Mouse (Mus musculus): ENCODE results near the gene Commd2.

DNA sequence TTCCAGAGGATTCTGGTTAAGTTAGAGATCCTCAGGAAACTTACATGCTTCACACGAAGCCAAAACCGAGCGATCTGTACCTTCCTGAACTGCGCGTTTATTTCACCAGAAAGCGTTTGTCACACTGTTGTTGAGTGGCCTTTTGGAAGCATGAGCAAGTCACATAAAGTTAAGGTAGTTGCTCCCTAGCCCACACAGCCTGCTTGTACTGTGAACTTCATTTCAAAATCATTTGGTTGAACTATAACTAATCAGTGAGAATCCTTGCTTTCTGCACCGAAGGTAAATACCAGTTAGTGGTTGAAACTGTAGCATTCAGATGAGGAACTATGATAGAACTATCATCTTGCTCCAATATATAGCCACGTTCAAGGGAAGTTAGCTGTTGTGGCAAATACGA is 45.3 kb upstream of the Commd2 start:
- no peak for TF ChIP-seq POLR2A (IDR thresholded peaks at IDR 0.05; ENCODE audit: insufficient read depth, low read length)
- no peak for TF ChIP-seq EP300 (IDR thresholded peaks at IDR 0.05; ENCODE audit: insufficient read depth, low read depth, low read length)
- TF ChIP-seq CTCF (IDR thresholded peaks at IDR 0.05; ENCODE audit: low read depth, low read length): no peak
